Mouse (Mus musculus): ENCODE data around the gene Iqgap2.

Iqgap2 gene

DNA sequence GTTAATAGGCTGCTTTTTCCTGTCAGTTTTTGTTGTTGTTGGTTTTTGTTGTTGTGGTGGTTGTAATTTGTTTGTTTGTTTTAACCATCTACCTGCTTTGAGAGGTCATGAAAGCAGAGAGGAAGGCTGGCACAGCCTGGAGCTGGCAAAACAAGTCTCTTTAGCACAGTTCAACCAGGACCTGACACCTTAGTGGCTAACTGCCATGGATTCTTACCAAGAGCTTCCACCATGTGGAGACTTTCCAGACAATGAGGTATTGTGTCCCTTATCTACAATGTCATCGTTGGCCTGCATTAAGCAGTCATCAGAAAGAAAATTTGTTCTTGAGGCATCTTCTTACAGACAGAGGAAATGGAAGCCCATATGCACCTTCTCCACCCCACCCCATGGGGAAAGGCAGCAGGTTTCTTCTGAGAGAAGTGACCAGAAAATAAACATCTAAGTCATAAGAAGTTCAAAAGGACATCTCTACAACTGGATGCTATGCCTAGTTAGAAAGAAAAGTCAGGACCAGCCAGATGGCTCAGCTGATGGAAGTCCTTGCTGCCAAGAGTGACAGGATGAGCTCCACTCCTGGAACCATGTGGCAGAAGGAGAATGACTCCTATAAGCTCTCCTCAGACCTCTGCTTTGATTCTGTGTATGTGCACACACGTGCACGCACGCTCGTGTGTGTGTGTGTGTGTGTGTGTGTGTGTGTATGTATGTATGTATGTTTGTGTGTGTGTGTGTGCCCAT, 113.9 kb downstream of the Iqgap2 start:
- no peak for DNase-seq (ENCODE audit: low spot score)

DNA sequence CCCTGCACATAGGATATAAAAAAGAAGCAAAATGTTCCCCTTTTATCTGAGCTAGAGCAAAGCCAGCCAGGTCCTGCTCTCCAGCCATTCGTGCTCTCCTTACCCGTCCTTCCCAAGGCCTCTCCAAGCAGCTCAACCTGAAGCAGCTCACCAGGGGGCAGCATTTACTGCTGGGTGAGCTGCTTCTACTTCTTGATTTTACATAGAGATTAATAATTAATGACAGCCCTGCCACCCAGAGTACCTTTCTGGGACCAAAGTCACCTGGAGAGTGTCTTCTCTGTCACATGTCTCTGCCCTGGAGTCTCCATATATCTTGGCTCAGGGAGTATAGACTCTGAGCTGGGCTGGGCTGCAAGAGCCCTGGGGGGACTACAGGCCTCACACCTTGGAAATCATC, 114.5 kb downstream of the Iqgap2 start:
- peak; percentile 34 for DNase-seq (ENCODE audit: low spot score)

DNA sequence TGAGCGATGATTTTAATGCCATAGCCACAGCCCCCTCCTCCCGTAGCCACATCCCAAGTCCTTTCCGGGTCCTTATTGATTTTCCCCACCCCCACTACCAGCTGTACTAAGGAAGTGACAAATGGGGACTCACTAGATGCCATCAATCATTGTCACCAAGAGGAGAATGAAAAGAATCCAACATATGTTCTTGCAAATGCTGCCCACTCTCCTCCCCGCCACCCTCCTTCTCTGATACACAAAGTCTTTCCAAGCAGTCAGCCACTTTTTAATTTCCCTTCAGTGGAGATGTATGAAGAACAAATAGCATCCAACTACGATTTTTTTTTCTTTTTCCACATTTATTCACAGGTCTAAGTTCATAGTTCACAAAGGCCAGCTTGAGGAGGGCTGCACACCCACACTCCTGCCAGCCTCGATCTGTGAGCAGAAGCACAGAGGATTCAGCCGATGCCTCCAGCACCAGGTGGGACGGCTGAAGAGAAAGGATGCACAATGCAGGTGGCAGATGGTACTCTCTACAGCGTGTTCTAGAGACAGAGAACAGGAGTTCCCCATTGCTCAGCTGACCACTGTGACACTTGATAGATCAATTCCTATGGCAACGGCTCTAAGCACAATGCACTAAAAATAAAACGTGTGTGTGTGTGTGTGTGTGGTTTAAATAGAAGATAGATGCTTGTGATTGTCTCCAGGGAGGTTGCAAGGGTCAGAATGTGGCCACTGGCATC, 116.6 kb downstream of the Iqgap2 start:
- DNase-seq (ENCODE audit: low spot score), result no peak

DNA sequence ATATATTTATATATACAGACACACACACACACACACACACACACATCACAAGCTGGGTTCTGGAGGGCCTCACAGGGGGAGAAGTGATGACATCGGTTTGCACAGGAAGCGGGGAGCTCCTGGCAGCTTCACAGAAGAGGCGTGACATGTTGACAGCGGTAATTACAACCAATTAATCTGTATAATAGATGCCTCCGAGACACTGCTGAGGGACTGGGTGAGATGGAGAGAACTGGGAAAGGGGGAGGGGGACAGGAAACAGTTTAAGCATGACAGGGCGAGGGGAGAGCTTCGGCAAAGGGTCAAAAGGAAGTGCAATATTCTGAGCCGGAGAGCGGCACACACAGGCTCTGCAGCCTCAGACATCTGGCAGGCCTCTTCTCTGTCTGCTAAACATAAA, 126.7 kb downstream of the Iqgap2 start:
- DNase-seq (ENCODE audit: low spot score), result no peak

DNA sequence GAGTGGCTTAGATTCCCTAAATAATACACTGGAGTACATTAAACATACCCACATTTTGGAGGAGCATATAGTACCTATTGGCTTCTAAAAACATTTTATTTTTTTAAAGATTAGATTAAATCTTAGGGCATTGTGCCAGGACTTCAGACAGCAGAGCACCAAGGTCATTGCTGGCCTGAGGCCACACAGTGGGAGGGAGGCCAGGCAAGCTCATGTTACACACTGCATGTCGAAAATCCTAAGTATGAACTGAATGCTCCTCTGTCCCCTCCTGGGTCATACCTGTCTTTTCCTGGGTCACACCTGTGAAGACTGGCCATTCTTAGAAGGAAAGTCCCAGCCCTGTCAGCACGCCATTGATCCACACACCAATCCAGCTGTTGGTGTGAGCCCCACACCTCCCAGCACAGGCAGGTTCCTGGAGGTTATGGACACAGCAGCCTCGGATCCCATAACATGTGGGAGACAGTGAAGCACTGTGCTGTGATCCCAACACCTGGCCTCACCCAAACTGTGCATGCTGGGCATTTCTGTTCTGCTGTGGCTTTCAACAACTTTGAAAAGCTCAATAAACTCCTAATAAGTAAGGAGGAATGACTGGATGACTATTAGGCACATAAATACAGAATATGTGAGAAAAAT, 127.7 kb downstream of the Iqgap2 start:
- peak; percentile 54 for DNase-seq (ENCODE audit: low spot score)

DNA sequence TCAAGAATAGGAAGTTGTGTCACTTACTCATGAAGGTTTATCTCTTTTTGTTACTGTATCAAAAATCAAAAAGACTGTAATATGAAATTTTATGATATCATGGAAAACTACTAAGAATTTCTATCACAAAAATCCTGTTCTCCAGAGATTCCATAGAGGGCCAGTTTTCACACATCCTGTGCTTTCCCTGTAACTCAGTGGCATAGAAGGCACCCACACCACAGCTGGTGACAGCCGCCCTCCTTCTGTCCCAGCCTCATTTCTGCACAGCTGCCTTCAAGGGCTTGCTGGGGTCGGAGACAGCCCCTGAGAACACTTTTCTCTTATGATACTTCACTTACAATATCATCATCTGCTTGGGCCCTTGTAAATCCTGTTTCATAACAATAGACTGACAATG, 131.9 kb downstream of the Iqgap2 start:
- DNase-seq (ENCODE audit: low spot score), result no peak

DNA sequence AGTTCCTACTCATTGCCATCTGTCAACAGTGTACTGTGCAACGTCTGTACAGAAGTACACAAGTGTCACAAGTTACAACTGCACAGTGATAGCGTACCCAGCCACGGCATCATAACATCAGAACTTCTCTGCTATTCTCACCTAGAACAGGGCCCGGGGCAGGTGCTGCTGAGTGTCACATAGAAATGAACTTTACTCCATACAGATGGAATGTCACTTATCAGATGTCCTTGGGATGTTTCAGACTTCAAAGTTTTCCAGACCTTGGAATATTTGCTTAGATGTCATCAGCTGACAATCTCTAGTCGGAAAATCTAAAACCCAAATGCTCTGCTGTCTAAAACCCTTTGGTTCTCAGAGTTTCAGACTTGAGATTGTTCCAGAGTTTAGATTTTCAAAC, 137.4 kb downstream of the Iqgap2 start:
- no peak for DNase-seq (ENCODE audit: low spot score)

DNA sequence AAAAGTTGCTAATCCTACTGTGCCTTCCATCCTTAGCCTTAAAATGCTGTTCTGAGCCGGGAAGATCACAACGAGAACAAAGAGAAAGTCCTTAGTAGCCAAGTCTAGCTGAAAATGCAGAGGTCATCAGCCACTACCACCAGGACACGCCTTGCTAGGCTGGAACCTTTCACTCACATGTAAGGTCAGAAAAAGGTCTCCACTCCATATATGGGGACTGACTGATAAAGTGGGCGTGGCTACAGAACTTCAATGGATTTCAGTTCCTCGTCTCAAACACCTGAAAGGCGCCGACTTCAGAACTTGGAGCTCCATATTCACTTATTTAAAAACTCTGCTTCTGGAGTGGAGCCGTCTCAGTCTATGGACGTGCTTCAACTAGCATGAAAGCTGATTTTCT, 139.3 kb downstream of the Iqgap2 start:
- DNase-seq (ENCODE audit: low spot score), result no peak

DNA sequence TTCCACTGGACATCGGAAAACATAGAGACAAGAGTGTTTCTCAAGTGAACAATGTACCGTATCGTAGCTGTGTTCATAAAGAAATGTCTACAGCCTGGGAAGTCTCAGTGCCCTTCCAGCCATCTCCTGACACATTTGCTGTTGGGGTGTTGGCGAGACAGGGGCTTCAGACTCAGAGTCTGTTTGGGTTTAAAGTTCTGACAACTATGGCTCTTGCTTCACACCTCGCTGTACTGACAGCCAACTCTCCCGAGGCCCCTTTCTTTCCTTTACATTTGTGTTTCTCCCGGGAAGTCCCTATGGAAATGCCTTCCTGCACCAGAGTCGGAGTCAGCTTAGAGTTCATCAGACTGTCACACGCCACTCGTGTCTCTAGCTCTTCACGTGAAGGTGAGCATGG, 144.2 kb downstream of the Iqgap2 start:
- no peak for DNase-seq (ENCODE audit: low spot score)

DNA sequence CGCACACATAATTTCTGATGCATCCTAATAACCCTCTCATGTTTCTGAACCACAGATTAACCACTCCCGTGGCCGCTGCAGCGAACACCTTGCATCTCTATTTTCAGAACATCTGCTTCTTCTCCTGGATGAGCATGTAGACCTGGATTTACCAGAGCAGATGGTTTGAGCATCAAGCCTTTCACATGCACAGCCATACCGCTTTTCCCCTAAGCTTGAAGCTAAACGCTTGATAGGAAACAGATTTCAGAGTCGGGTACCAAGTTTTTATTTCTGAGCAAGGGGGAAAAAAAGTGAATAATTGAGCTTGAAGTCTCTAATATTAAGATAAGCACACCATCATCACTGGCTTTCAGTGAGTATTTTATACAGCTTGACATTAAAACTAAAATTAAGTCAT, 144.6 kb downstream of the Iqgap2 start:
- DNase-seq (ENCODE audit: low spot score), result no peak

DNA sequence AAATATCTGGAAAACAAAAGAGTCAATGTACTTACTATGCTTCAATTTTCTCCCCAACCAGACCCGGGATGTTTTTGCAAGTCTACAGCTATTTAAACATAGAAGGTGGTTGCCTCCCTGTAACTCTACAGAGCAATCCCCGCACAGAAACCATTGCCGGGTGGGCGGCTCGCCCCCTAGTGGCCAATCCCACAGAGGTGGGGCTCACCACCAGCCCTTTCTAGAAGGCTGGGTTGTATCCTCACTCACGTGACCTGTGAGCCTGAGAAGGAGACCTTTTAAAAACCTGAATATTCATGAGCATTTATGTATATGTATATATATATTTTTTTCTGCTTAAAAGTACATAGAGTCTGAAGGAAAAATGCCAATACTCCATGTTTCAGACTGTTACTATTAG, 145.2 kb downstream of the Iqgap2 start:
- DNase-seq (ENCODE audit: low spot score), result no peak

DNA sequence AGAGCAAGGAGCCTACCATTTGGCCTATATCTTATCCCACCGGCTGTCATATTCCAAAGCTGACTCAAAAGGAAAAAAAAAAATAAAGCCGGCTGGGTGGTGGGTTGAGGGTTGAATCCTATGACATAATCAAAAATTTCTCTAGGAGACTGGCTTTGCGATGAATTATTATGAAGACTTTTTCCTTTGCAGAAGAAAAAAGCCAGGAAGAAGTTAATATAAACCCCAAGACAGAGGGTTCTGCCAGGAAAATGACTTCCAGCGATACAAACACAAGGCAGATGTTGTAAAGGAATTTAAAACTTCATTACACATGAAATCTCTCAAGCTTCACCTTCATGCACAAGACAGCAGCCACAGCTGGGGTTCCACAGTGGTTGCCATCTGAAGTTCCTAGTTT, 146.3 kb downstream of the Iqgap2 start:
- DNase-seq (ENCODE audit: low spot score), result no peak

DNA sequence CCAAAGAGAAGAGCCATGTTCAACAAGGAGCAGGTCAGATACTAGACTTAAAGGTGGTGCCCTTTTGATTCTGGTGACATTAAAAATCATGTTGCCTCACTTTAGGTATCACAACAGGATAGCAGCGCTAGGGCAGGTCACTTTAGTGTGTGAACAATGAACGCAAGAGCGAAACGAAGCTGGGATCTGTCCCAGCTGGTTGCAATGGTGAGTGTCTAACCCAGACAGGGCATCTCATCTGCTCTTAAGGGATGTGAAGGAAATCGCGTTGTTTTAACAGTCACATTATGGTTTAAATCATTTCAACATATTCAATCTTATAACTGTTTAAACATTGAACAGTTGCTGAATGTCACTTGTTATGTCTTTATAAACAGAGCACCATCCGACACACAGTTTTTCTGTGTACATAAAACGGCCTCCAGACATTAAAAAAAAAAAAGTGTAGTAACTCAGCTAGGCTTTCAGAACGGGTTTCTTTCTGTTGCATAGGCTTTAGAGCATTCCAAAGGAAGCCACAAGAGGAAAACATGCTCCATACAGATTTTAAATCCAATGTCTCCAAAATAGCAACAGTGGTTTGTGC, 148.7 kb downstream of the Iqgap2 start:
- DNase-seq (ENCODE audit: low spot score), result no peak

DNA sequence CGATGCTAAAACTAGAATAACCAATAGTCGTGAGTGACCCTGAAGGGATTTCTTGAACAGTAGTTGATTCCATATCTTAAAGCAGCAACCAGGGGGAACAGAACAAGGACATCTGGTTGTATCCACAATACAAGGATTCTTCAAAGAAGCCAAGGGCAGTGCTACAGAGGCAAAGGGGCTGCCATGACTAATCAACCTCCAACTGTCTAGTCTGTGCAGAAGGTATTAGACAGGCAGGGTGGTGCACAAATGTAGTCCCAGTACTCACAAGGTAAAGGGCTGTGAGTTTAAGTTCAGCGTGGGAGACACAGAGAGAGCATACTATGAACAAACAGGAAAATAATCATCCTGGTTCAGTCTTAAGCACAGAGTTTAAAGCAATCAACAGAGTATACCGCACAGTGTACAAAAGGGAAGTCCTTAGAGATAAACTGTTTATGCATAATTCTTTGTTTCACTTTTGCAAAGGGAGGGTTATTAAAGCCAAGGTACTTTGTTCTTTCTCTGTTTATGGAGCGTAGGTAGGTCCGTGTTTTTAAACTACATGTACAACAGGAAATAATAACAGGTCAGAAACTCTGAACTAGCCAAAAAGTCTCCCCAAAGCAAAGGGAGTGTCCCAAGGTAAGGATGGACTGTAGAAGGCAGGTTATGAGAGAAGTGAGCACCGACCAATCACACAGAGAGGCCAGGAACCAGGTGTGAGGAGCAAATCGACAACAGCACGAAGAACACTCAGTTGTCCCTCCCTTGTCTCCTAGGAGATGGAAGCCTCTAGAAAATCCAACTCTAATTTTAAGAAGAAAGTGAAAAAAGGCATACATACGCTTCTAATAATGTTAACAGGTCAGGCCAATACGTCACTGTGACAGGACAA, 149.7 kb downstream of the Iqgap2 start:
- no peak for DNase-seq (ENCODE audit: low spot score)

DNA sequence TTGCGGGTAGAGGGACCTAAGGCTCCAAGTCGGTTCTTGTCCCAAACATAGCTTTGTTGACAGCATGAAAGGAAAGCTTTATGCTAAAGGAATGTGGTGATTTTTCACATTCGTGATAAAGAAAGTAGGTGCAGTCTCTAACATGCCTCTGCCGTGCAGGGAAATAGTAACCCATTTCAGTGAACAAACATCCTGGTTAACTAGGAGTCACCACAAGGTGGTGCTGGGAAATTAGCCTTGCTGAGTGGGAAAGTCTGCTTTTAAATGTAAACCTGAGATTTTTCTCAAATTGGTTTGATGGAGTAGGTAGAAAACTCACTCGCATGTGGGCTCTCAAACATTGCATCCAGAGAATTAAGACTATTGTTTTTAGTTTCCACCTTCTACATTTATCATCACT, 152.1 kb downstream of the Iqgap2 start:
- DNase-seq (ENCODE audit: low spot score), result no peak

DNA sequence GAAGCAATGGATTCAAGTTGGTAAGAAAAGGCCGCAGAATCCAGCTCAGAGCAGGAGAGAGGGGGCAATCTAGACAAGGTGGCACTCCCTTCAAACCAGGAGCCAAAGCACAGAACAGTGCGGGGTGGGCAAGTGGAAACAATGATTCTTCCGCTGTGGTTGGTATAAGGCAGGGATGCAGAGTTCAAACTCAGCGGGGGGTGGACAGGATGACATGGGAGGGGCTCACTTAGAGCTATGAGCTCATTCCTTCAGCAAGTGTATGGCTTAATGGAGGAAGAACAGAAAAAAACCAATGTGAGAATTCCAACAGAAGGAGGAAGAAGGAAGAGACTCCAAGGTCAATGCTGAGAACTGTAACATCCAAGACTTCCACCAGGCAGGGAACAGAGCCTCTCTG, 161.2 kb downstream of the Iqgap2 start:
- no peak for DNase-seq (ENCODE audit: low spot score)

DNA sequence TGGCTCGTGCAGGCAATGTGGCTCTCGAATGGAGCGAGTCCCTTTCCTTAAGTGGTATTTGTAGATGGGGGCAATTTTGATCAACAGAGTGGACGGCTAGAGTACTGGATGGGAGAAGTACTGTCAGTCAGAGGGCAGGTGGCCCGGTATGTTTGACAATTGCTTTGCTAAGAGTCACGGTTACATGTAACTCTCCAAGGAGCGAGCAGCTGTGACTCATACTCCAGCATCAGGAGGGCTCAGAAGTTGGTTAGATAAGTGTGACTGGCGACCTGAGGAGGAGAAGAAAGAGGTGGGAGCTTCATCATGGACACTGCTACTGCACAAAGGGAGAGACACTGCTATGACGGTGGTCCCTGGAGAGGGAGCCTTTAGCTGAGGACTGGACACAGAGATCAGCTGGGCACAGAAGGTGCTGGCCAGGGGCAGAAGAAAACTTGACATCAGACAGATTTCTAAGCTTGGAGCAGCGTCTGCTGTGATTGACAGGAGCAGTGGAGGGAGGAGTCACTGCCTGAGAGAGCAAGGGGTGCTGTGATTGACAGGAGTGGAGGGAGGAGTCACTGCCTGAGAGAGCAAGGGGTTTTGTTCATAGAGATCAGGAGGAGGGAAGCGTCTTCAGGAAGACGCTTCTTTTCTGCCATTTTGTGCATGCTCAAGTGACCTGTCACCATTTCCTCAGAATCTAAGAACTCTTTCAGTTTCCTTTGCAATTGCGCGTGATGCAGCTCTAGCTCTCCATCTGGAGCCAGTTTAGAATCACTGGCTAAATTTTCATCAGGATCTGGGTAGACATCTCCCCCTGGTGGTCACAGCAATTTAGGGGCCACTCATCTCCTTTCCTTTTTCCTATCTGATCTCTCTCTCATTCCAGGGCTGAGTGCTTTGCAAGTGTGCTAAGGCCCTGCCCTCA, 172.1 kb downstream of the Iqgap2 start:
- DNase-seq (ENCODE audit: low spot score), result peak; percentile 13

DNA sequence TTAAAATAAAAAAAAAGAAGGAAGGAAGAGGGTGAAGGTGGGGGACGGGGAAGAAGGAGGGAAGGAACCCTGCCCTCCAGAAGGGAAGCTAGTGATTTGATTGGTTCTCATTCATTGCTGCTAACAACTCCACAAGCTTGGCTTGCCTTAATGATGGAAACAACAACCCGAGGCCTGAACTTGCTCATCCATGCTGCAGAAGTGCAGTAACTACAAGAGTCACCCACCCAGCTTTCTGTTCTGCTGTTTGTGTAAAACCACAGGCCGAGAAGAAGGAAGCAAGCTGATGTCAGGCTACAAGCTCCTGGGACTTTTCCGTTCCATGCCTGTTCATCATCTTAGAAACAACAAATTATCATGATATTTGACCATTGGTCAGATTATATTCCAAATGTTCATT, 176.4 kb downstream of the Iqgap2 start:
- DNase-seq (ENCODE audit: low spot score), result no peak

DNA sequence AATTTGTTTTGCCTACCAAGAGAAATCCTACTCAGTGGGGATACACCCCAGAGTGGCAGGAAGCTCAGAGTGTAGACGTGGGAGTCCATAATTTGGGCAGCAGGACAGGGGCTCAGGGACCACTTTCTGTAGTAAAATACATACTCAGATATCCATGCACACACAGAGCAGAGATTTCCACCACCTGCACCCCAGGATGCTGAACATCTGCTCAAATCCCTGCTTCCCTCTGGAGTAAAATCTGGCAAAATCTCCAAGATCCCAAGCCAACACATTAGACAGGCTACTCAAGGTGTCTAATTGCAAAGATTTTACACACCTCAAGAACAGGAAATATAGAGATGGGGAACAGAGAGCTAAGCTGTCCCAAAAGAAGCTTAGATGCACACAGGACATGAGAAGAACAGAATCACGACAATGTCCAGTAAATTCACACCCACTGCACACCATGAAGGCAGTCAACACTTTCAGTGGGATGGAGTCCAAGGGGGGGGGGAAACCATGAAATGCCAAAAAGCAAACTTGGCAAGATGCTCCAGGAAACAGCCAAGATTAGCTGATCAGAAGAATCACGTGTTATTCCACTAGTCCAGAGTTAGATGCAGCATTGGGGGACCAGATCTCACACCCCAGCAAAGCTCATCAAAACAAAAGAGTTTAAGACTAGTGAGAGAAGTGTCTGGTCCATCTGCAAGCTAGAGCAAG, 177.3 kb downstream of the Iqgap2 start:
- no peak for DNase-seq (ENCODE audit: low spot score)

DNA sequence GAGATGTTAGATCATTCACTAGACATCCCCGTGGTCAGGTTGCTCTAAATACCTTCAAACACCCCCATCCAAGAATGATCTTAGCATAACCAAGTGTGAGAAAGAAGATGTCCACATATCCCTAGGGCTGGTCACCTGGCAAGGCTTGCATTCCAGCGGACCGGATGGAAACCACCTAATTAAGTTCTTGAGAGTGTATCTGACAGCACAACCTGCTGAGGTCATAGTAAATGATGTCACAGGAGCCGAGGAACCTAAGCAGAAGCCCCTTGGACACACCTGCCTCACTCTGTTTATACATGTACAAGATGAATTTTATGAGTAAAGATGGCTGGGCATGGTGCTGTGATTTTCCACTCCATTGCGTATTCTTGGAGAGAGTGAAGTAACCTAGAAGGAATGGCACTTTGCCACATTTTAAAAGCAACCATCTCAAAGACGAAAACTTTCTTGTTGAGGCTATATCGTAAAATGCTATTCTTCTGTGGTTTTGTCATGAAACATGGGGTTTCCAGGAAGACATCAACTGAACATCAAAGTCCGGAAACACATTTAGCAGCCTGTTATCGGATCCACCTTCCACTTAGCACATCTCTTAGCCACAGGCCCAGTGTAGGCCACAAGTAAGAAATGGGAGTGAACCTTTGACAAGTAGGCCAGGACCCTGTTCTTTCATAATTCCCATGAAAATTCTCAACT, 179.0 kb downstream of the Iqgap2 start:
- no peak for DNase-seq (ENCODE audit: low spot score)
